Mouse (Mus musculus): ENCODE data around the gene Arhgap31.
A peak's percentile ranks its signal among the peaks of the same experiment; 100 is the strongest.

Arhgap31 gene

DNA sequence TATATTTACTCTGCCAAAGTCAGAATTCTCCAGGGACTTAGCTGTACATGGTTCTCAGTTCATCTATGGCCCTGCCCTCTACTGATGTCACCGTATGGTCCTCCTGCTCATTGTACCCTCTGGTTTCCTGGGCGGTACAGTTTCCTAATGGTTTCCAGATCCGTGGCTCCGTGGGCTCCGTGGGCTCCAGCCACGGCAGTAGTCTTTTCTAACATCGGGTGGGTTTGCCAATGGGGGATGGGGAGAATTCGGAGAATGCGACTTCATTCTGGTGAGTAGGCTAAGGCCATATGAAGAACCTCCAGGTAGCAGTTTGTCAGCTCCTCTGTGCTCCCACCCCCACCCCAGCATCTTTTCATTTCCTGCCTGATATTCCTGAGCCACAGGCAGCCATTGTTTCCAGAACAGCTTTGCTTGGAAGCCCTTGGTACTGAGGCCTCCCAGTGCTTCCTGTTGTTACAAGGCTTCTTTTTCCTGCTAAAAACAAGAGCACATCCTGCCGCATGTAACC is 61.3 kb downstream of the Arhgap31 start:
- DNase-seq (ENCODE audit: low spot score in 2 of 2), result no peak

- no peak for DNase-seq (ENCODE audit: low spot score in 2 of 2)
Measured at GRCm38 (mm10) chr16:38651306-38651705, 61.8 kb downstream of the Arhgap31 start.

- no peak for DNase-seq (ENCODE audit: low spot score in 2 of 2)
Measured at GRCm38 (mm10) chr16:38649431-38649827, 63.6 kb downstream of the Arhgap31 start.

DNA sequence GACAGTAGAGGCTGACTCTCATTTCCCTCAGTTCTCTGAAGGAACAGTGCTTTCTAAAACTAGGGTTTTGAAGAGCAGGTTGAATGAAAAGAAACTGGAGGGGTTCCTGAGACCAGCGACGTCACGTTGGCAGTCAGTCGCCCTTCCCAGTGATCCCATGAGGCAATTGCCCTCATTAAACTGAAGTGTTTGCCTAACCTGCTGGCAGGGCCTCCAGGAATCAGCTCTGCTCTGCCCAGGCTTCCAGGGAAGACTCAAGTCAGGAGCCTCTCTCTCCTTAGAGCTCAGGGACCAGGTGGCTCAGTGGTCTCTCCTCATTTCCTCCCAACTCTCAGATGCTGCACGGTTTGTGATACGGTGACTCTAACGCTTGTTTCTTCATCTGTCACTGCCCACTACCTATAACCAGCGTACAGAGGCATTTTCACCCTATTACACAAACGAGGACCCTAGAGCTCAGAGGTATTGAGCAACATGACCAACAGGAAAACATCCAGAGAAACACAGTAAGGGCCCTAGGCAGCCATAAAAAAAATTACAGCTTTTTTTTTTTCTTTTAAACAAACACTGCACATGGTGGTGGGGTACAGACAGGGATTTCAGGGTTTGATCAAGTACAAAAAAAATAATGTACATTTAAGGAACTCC is 64.2 kb downstream of the Arhgap31 start:
- DNase-seq (ENCODE audit: low spot score in 2 of 2), result no peak

GRCm38 (mm10) chr16:38648155-38648554 is 64.9 kb downstream of the Arhgap31 start:
- DNase-seq (ENCODE audit: low spot score in 2 of 2), result no peak

DNA sequence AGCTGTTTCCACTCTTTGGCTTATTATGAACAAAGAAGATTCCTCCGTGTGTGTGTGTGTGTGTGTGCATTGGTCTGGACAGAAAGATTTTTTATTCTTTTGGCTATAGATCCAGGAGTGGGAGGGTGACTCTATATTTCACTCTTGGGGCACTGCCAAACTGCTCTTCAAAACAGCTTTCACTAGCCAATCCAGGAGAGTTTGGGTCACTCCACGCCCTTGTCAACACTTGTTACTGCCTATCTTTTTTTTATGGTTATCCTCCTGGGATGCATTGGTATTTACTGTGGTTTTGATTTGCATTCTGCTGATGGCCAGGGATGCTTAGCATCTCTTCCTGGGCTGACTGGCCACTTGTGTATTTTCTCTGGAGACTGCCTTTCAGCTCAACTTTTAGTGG is 68.6 kb downstream of the Arhgap31 start:
- no peak for DNase-seq (ENCODE audit: low spot score in 2 of 2)

- DNase-seq (ENCODE audit: low spot score in 2 of 2), result no peak
Measured at GRCm38 (mm10) chr16:38637085-38637484, 76.0 kb downstream of the Arhgap31 start.

DNA sequence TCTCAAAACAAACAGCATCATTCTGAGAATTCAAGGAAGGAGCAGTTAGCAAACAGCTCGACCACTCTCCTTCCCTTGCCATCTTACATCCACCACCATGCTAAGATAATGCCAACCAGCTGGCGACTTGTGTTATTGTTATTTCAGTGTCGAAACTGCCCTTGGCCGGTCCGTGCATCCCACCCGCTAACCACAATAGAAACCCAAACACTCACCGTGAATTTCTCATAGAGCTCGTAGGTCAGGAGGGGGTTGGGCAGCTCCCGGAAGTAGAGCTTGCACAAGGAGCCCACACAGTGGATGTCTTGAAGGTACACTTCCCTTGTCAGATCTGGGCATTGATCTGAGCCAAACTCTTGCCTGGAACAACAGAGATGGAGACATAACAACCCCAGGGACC is 76.4 kb downstream of the Arhgap31 start:
- DNase-seq (ENCODE audit: low spot score in 2 of 2), result no peak

GRCm38 (mm10) chr16:38635833-38636390 is 77.2 kb downstream of the Arhgap31 start:
- DNase-seq (ENCODE audit: low spot score in 2 of 2), result no peak

GRCm38 (mm10) chr16:38632147-38632546 is 80.9 kb downstream of the Arhgap31 start:
- peak in 1 of 2 experiments; percentile 42 for DNase-seq (ENCODE audit: low spot score in 2 of 2)

GRCm38 (mm10) chr16:38625811-38626369 is 87.2 kb downstream of the Arhgap31 start:
- DNase-seq (ENCODE audit: low spot score in 2 of 2), result no peak

GRCm38 (mm10) chr16:38625411-38625810 is 87.7 kb downstream of the Arhgap31 start:
- no peak for DNase-seq (ENCODE audit: low spot score in 2 of 2)

DNA sequence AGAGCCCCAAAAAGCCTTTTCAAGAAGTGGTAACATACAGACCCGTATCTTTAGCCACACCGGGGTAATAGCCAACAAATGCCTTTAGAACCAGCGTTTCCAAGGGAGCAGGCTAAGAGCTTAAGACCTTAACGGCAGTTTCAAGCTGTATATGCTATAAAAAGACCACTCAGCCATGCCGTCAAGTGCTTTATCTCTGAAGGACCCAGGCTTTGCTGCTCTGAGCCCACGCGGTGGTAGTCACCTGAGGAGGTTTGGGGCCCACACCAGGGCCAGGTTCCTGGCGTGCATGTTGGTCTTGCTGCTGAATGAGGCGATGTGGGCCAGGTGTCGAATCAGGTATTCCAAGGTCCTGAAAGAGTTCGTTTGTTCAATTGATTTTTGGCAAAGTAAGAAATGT is 88.8 kb downstream of the Arhgap31 start:
- no peak for DNase-seq (ENCODE audit: low spot score in 2 of 2)

DNA sequence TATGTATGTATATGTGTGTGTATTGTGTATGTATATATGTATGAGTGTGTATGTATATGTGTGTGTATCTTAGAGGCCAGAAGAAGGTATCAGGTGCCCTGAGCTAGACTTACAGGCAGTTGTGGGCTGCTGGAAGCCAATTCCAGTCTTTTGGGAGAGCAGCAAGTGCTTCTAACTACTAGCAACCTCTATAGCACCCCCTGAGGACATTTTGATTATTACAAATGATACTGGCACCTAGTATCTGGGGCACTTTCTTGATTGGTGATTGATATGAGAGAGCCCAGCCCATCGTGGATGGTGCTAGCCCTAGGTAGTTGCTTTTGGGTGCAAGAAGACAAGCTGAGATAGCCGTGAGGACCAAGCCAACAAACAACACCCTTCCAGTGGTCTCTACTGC is 90.8 kb downstream of the Arhgap31 start:
- no peak for DNase-seq (ENCODE audit: low spot score in 2 of 2)

DNA sequence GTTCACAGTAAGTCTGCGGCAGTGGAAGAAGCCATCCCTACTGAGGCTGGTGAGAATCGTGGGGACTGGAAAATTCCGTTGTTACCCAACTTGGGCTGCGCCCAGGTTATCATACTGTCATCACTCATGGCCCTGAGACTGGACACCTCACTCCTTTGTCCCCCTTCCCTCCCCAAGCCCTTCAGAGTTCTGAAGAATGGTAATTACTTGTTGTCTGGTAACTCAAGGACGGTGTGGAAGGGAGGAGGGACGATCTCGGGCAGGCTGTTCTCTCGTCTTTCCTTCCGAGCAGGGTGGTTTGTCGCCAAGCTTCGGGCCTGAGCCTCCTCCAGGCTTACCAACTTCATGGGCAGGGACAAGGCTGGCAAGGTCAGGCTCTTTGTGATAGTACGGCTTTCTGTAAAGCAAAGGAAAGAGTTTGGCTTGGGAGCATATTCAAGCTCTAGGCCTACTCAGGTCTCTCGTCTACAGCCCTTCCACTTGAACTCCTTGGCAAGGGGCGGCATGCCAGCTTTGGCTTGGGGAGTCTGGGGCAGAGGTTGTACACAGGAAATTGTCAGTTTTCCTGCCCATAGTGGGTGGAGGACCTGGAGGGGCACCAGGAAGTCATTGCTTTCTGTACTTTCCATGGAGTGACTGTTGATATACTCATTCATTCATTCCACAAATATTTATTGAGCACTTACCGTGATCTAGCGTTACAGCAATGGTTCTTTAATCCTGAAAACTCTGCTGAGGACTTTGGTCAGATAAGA is 92.2 kb downstream of the Arhgap31 start:
- DNase-seq (ENCODE audit: low spot score in 2 of 2), result no peak

GRCm38 (mm10) chr16:38619054-38619453 is 94.0 kb downstream of the Arhgap31 start:
- DNase-seq (ENCODE audit: low spot score in 2 of 2), result peak; percentile 37 to 70

DNA sequence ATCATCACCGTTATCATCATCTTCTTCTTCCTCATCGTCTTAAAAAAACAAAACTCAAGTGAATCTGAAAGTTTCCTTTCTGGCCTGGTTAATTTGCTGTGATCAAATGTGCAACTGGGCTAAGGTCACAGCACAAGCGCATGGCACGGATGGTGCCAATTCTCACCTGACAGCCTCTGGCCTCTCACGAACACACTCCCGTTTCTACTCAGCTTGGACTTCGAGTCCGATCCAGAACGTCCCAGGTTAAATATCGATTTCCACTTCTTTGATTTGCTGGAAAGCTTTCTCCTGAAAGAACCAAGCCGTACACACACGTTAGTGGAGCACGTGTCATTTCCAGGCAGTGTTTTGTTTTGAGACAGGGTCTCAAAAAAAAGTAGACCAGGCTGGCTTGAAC is 95.1 kb downstream of the Arhgap31 start:
- DNase-seq (ENCODE audit: low spot score in 2 of 2), result no peak

- DNase-seq (ENCODE audit: low spot score in 2 of 2), result no peak
Measured at GRCm38 (mm10) chr16:38613646-38614045, 99.4 kb downstream of the Arhgap31 start.

DNA sequence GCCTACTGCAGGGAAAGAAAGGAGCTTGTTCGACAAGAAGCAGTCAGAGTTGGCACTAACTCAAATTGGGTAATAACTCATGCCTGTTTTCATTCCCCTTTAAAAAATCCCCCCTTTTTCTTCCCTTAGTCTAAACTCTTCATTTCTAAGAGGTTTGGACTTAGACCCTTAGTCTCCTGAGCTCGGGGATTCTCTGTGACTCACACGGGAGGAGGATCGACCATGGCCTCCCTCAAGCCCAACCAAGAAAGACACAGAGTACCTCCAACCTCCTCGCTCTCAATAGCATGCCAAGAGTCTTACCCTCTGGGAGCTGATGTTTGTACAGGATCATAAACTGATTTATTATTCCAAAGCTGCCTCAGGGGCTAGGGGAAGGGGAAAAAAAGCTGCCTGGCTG is 100.4 kb downstream of the Arhgap31 start:
- no peak for DNase-seq (ENCODE audit: low spot score in 2 of 2)

DNA sequence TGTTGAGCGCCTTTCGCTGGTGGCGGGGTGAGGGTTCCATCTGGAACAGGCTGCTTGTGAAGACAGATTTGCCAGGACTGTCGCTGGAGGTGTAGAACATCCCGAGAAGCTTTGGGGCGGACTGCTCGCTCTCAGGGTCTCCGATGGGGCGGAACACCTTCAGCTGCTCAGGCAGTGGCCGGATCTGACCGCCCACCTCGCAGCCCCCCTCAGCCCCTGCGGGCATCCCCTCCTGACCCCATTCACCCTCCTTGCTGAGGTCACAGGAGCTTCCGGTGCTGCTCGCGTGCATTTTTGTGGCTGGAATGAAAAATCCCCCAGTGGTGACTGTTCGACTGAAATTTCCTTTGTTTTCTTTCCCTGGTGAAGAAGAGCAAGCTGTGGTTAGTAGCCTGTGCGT is 104.0 kb downstream of the Arhgap31 start:
- no peak for DNase-seq (ENCODE audit: low spot score in 2 of 2)

DNA sequence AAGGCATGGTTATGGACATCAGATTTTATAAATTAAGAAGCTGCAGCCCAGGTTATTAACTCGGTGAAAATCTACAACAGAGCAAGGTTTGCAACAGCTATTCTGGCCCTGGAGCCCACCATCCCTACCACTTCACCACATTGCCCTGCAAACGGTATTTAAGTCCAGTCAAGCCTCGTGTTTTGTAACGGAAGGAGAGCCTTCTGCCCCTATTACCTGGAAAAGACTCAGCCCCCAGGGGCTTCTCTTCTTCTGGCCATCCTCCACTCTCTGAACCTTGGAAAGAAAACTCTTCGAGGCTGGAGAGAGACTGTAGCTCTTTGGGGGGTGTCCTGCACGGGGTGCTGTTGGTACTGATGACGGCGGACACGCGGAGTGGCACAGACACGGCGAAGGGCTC is 104.4 kb downstream of the Arhgap31 start:
- no peak for DNase-seq (ENCODE audit: low spot score in 2 of 2)

GRCm38 (mm10) chr16:38606509-38606908 is 106.6 kb downstream of the Arhgap31 start:
- DNase-seq (ENCODE audit: low spot score in 2 of 2), result no peak

All from frontal cortex, postnatal 14 days (tissue).